Mouse (Mus musculus) kidney, postnatal 0 days (tissue): Measurements from ENCODE around the gene Uggt2. TPM values are rescaled to one million over a fixed set of nuclear protein-coding genes. Genes with fewer than 3 reads are reported as not detected.

ENCODE experiments used
- ATAC-seq: fragments of 200-750 bp; cut with Nextera tagmentation; replicated peaks from 2 replicates; pipeline ENCODE4 v1.8.0; 2017; ENCODE audit warnings: low read depth, moderate number of reproducible peaks, moderate TSS enrichment, moderate library complexity; ENCODE audit not compliant: low FRiP score
- DNase-seq: peaks from one replicate; pipeline ENCODE4 v3.0.0-alpha.2; 2016; ENCODE audit warnings: low spot score
- H3K27ac ChIP-seq: fragments of 300-500 bp; sonication (generic); 2 replicates; pipeline ENCODE4 v1.5.1; 2014; ENCODE audit warnings: mild to moderate bottlenecking
- H3K27me3 ChIP-seq: fragments of 300-500 bp; sonication (generic); 2 replicates; pipeline ENCODE4 v1.6.1; 2014; ENCODE audit warnings: low read length, mixed read lengths; ENCODE audit not compliant: insufficient read depth
- H3K36me3 ChIP-seq: fragments of 300-500 bp; sonication (generic); 2 replicates; pipeline ENCODE4 v1.6.1; 2014; ENCODE audit warnings: low read length, mixed read lengths; ENCODE audit not compliant: insufficient read depth
- H3K4me1 ChIP-seq: fragments of 300-500 bp; sonication (generic); replicated peaks from 2 replicates; pipeline ENCODE4 v1.6.1; 2014; ENCODE audit warnings: antibody characterized with exemption, low read length, mixed read lengths; ENCODE audit not compliant: insufficient read depth
- H3K4me2 ChIP-seq: fragments of 300-500 bp; sonication (generic); 2 replicates; pipeline ENCODE4 v1.6.1; 2014; ENCODE audit warnings: mild to moderate bottlenecking, low read length, moderate library complexity, mixed read lengths
- H3K4me3 ChIP-seq: fragments of 300-500 bp; sonication (generic); replicated peaks from 2 replicates; pipeline ENCODE4 v1.5.1; 2014; ENCODE audit warnings: low read depth, low read length
- H3K9ac ChIP-seq: fragments of 300-500 bp; sonication (generic); 2 replicates; pipeline ENCODE4 v1.6.1; 2014; ENCODE audit warnings: low read depth, low read length
- H3K9me3 ChIP-seq: fragments of 300-500 bp; sonication (generic); replicated peaks from 2 replicates; pipeline ENCODE4 v1.6.1; 2016; ENCODE audit warnings: low read length, inconsistent platforms, mixed read lengths
- CTCF ChIP-seq: IDR thresholded peaks from 2 replicates; pipeline ENCODE4 v1.5.1; 2016; ENCODE audit warnings: antibody characterized with exemption, low read depth, mild to moderate bottlenecking, moderate library complexity
- WGBS: fragments of 180-500 bp; shearing (Covaris S2); extraction: QIAGEN DNeasy Blood & Tissue Kit; methylation state at CpG from one replicate; pipeline ENCODE4 v1.1.7; 2014; 5-methylcytosine and 5-hydroxymethylcytosine counted together
- polyA plus RNA-seq: library from polyadenylated mRNA; unstranded; fragments of >200 nt; fragmentation: Nextera tagmentation; extraction: Ambion mirVana; gene quantifications from 2 replicates; pipeline ENCODE4 v1.2.1, GENCODE M21; 2015

Uggt2 gene
- polyA plus RNA-seq, 1 experiment from 2014 or later = 9.2 TPM

- no peak; the same call in 1 of the 2 replicates for ATAC-seq
- peak; percentile 76 for TF ChIP-seq CTCF
- peak; percentile 62 for DNase-seq
- Histone ChIP-seq H3K9me3 (no peaks in the 10 kb centered on the region), H3K27ac (no peak overlapping the region), H3K9ac (no peak overlapping the region), H3K4me2 (no peak overlapping the region), H3K4me3 (no peak overlapping the region), H3K27me3 (no peaks in the 10 kb centered on the region), H3K4me1 (no peaks in the 10 kb centered on the region), H3K36me3 (0 out of 2 replicates have a peak, but pooled peaks cover 8% of the 10 kb centered on the region)
- WGBS = 71% methylated on average over 1 of the region's 1 CpGs
Observed at GRCm38 (mm10) chr14:119040253-119040652, 59.0 kb downstream of the Uggt2 start.

GRCm38 (mm10) chr14:119037755-119038154 lies 61.5 kb downstream of the Uggt2 start:
- WGBS = 52% methylated on average over 3 of the region's 3 CpGs
- H3K9me3 ChIP-seq = no peaks in the 10 kb centered on the region
- ATAC-seq (no peak), DNase-seq (no peak)
- H3K4me2 ChIP-seq = no peak overlapping the region
- H3K4me1 ChIP-seq = no peaks in the 10 kb centered on the region
- no peaks in the 10 kb centered on the region for H3K27me3 ChIP-seq
- no peak overlapping the region for H3K27ac ChIP-seq
- no peak overlapping the region for H3K4me3 ChIP-seq
- H3K9ac ChIP-seq = no peak overlapping the region
- H3K36me3 ChIP-seq = 0 out of 2 replicates have a peak, but pooled peaks cover 15% of the 10 kb centered on the region
- TF ChIP-seq CTCF = no peak

GRCm38 (mm10) chr14:119037076-119037683 lies 62.0 kb downstream of the Uggt2 start:
- Histone ChIP-seq H3K4me2 (no peak overlapping the region), H3K4me1 (no peaks in the 10 kb centered on the region), H3K9me3 (no peaks in the 10 kb centered on the region), H3K4me3 (no peak overlapping the region), H3K27me3 (no peaks in the 10 kb centered on the region), H3K27ac (no peak overlapping the region), H3K9ac (no peak overlapping the region), H3K36me3 (0 out of 2 replicates have a peak, but pooled peaks cover 15% of the 10 kb centered on the region)
- WGBS = 92% methylated on average over 12 of the region's 12 CpGs
- ATAC-seq = no peak
- no peak for DNase-seq
- TF ChIP-seq CTCF = no peak

GRCm38 (mm10) chr14:119027675-119028253 lies 71.5 kb downstream of the Uggt2 start:
- no peak for ATAC-seq
- DNase-seq = no peak

GRCm38 (mm10) chr14:119027130-119027529 lies 72.1 kb downstream of the Uggt2 start:
- 48% methylated on average over 4 of the region's 4 CpGs for WGBS
- Histone ChIP-seq H3K27me3 (no peaks in the 10 kb centered on the region), H3K27ac (no peak overlapping the region), H3K4me2 (no peak overlapping the region), H3K4me3 (no peak overlapping the region), H3K9ac (no peak overlapping the region), H3K36me3 (no peaks in the 10 kb centered on the region), H3K4me1 (no peaks in the 10 kb centered on the region), H3K9me3 (no peaks in the 10 kb centered on the region)
- DNase-seq (peak; percentile 78), ATAC-seq (no peak)
- TF ChIP-seq CTCF = peak; percentile 91

More at GRCm38 (mm10) chr14:119027675-119028253, 71.5 kb downstream of the Uggt2 start:
- Histone ChIP-seq H3K4me3 (no peak overlapping the region), H3K4me1 (no peaks in the 10 kb centered on the region), H3K9me3 (no peaks in the 10 kb centered on the region), H3K4me2 (no peak overlapping the region), H3K9ac (no peak overlapping the region), H3K36me3 (no peaks in the 10 kb centered on the region), H3K27me3 (no peaks in the 10 kb centered on the region), H3K27ac (no peak overlapping the region)
- no peak for TF ChIP-seq CTCF
- 66% methylated on average over 2 of the region's 2 CpGs for WGBS

- peak; percentile 55 for TF ChIP-seq CTCF
- 81% methylated on average over 5 of the region's 5 CpGs for WGBS
Observed at GRCm38 (mm10) chr14:119025889-119026288, 73.3 kb downstream of the Uggt2 start.

More at GRCm38 (mm10) chr14:119025889-119026288, 73.3 kb downstream of the Uggt2 start:
- Histone ChIP-seq H3K9me3 (no peaks in the 10 kb centered on the region), H3K4me3 (no peak overlapping the region), H3K27me3 (no peaks in the 10 kb centered on the region), H3K4me2 (no peak overlapping the region), H3K4me1 (no peaks in the 10 kb centered on the region), H3K27ac (no peak overlapping the region), H3K9ac (no peak overlapping the region), H3K36me3 (no peaks in the 10 kb centered on the region)
- ATAC-seq = no peak
- DNase-seq = no peak
